Mouse (Mus musculus) hindbrain, embryonic 11.5 days (tissue): ENCODE measurements at regions not wholly inside any gene's neighbourhood (a gene's known extent, or its start where the extent isn't known, plus 50 kb on each side); places are given as distances from the start of the nearest gene placed in this dataset.
A peak's percentile ranks its signal among the peaks of the same experiment; 100 is the strongest.

ENCODE experiments used
- ATAC-seq: fragments of 200-750 bp; cut with Nextera tagmentation; 2 replicates; pipeline ENCODE4 v1.8.0; 2017; ENCODE audit warnings: mild to moderate bottlenecking, moderate TSS enrichment, moderate library complexity; ENCODE audit not compliant: low FRiP score
- DNase-seq: peaks from one replicate; pipeline ENCODE4 v3.0.0-alpha.2; 2015; ENCODE audit warnings: low spot score
- H3K27ac ChIP-seq: fragments of 300-500 bp; sonication (generic); 2 replicates; pipeline ENCODE4 v1.5.1; 2014; ENCODE audit warnings: mild to moderate bottlenecking, low read depth, low read length
- H3K27me3 ChIP-seq: fragments of 300-500 bp; sonication (generic); 2 replicates; pipeline ENCODE4 v1.6.1; 2014; ENCODE audit warnings: mild to moderate bottlenecking, low read length, moderate library complexity, mixed read lengths; ENCODE audit not compliant: control insufficient read depth, insufficient read depth
- H3K36me3 ChIP-seq: fragments of 300-500 bp; sonication (generic); 2 replicates; pipeline ENCODE4 v1.6.1; 2014; ENCODE audit warnings: mild to moderate bottlenecking, low read length, moderate library complexity, mixed read lengths; ENCODE audit not compliant: control insufficient read depth, insufficient read depth
- H3K4me1 ChIP-seq: fragments of 300-500 bp; sonication (generic); replicated peaks from 2 replicates; pipeline ENCODE4 v1.6.1; 2014; ENCODE audit warnings: low read length, mixed read lengths; ENCODE audit not compliant: control insufficient read depth, insufficient read depth
- H3K4me2 ChIP-seq: fragments of 300-500 bp; sonication (generic); replicated peaks from 2 replicates; pipeline ENCODE4 v1.6.1; 2014; ENCODE audit warnings: mild to moderate bottlenecking, low read depth, low read length
- H3K4me3 ChIP-seq: fragments of 300-500 bp; sonication (generic); 2 replicates; pipeline ENCODE4 v1.5.1; 2014; ENCODE audit warnings: low read depth, low read length
- H3K9ac ChIP-seq: fragments of 300-500 bp; sonication (generic); 2 replicates; pipeline ENCODE4 v1.6.1; 2014; ENCODE audit warnings: low read depth, low read length
- H3K9me3 ChIP-seq: fragments of 300-500 bp; sonication (generic); 2 replicates; pipeline ENCODE4 v1.6.1; 2016; ENCODE audit warnings: low read length; ENCODE audit not compliant: control insufficient read depth
- WGBS: fragments of 180-500 bp; shearing (Covaris S2); extraction: QIAGEN DNeasy Blood & Tissue Kit; methylation state at CpG from one replicate; pipeline ENCODE4 v1.1.7; 2014; 5-methylcytosine and 5-hydroxymethylcytosine counted together

- DNase-seq, result no peak
- no peaks in the 10 kb centered on the region for H3K36me3 ChIP-seq
- no peaks in the 10 kb centered on the region for H3K9me3 ChIP-seq
- no peaks in the 10 kb centered on the region for H3K27me3 ChIP-seq
- H3K4me3 ChIP-seq, result no peak overlapping the region
- no peak overlapping the region for H3K27ac ChIP-seq
- H3K9ac ChIP-seq, result no peak overlapping the region
- no peaks in the 10 kb centered on the region for H3K4me1 ChIP-seq
- H3K4me2 ChIP-seq, result no peak overlapping the region
- ATAC-seq, result no peak
- 86% methylated on average over 5 of the region's 5 CpGs for WGBS
Measured at GRCm38 (mm10) chr2:135577228-135577627, 81.6 kb upstream of the Plcb4 start.

- Histone ChIP-seq H3K9ac (no peak overlapping the region), H3K27ac (no peak overlapping the region), H3K9me3 (no peaks in the 10 kb centered on the region), H3K4me2 (no peak overlapping the region), H3K27me3 (no peaks in the 10 kb centered on the region), H3K4me3 (no peak overlapping the region), H3K36me3 (no peaks in the 10 kb centered on the region), H3K4me1 (no peaks in the 10 kb centered on the region)
- DNase-seq, result no peak
- ATAC-seq, result no peak
- WGBS, result 57% methylated on average over 5 of the region's 5 CpGs
Measured at GRCm38 (mm10) chr2:135578135-135578534, 80.7 kb upstream of the Plcb4 start.

- no peak overlapping the region for H3K4me3 ChIP-seq
- no peak for ATAC-seq
- no peak overlapping the region for H3K4me2 ChIP-seq
- no peaks in the 10 kb centered on the region for H3K36me3 ChIP-seq
- no peak overlapping the region for H3K9ac ChIP-seq
- H3K27ac ChIP-seq, result no peak overlapping the region
- DNase-seq, result no peak
- H3K27me3 ChIP-seq, result no peaks in the 10 kb centered on the region
- no peaks in the 10 kb centered on the region for H3K4me1 ChIP-seq
- no peaks in the 10 kb centered on the region for H3K9me3 ChIP-seq
- 96% methylated on average over 6 of the region's 6 CpGs for WGBS
Measured at GRCm38 (mm10) chr2:135579514-135579913, 79.3 kb upstream of the Plcb4 start.

GRCm38 (mm10) chr2:135580051-135580450 lies 78.8 kb upstream of the Plcb4 start:
- no peaks in the 10 kb centered on the region for H3K27me3 ChIP-seq
- no peak for DNase-seq
- no peaks in the 10 kb centered on the region for H3K9me3 ChIP-seq
- H3K4me1 ChIP-seq, result no peaks in the 10 kb centered on the region
- WGBS, result 82% methylated on average over 4 of the region's 4 CpGs
- no peak for ATAC-seq
- no peak overlapping the region for H3K4me2 ChIP-seq
- no peak overlapping the region for H3K9ac ChIP-seq
- no peak overlapping the region for H3K4me3 ChIP-seq
- H3K27ac ChIP-seq, result no peak overlapping the region
- H3K36me3 ChIP-seq, result no peaks in the 10 kb centered on the region

GRCm38 (mm10) chr2:135582341-135582740 lies 76.5 kb upstream of the Plcb4 start:
- ATAC-seq (no peak), DNase-seq (no peak)
- Histone ChIP-seq H3K27me3 (no peaks in the 10 kb centered on the region), H3K36me3 (no peaks in the 10 kb centered on the region), H3K4me1 (no peaks in the 10 kb centered on the region), H3K4me3 (no peak overlapping the region), H3K9me3 (no peaks in the 10 kb centered on the region), H3K9ac (no peak overlapping the region), H3K4me2 (no peak overlapping the region), H3K27ac (no peak overlapping the region)
- 69% methylated on average over 8 of the region's 8 CpGs for WGBS

- DNase-seq, result peak; percentile 10
- H3K9me3 ChIP-seq, result no peaks in the 10 kb centered on the region
- H3K4me1 ChIP-seq, result no peaks in the 10 kb centered on the region
- no peak for ATAC-seq
- no peak overlapping the region for H3K4me2 ChIP-seq
- no peak overlapping the region for H3K27ac ChIP-seq
- H3K36me3 ChIP-seq, result no peaks in the 10 kb centered on the region
- H3K9ac ChIP-seq, result no peak overlapping the region
- H3K4me3 ChIP-seq, result no peak overlapping the region
- no peaks in the 10 kb centered on the region for H3K27me3 ChIP-seq
Measured at GRCm38 (mm10) chr2:135606306-135606705, 52.5 kb upstream of the Plcb4 start.
